Mouse (Mus musculus): ENCODE results near the gene Lpp.
A peak's percentile ranks its signal among the peaks of the same experiment; 100 is the strongest.

Gene Lpp

DNA sequence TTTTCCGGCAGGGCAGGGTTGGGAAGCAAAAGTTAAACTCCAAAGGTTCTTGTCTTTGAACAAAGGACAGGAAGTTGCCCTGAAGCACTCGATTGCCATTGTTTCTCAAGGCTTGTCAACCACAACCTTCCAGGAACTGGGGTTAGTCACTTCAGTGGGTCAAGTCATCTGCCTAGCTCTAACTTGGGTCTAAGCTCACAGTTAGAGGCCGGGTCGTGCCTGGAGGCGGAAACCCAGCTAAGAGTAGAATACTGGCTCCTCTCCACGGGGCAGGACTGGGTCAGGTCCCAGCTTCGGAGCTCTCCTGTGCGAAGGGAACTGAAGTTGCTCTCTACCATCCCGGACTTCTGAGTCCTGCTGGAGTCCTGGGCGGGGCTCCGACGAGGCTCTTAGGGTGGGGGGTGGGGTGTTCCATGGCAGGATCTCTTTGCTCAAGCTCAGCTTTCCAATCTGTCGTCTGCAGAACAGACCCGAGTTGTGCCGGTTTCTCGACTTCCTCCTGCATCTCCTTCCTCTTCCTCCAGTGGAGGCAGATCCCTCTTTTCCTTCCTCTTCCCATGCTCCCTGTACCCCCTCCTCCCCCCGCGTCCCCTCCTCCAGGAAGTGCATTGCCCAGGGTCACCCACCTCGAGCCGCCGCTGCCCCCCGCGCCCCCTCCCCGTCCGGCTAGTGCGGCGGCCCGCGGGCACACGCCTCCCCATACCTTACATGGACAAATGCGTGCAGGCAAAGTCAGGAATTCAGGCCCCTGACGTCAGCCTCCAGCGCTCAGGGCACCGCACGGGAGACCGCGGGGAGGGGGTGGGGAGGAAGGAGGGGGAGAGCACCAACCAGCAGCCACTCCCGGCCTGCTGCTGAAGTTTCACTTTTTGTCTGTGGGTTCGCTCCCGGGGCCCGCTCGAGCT is at the start of gene Lpp:
Gene Lpp (plus strand): TSS at position 857 of the 905 bp plus-strand sequence.
- DNase-seq (ENCODE audit: low spot score), result peak; percentile 81

DNA sequence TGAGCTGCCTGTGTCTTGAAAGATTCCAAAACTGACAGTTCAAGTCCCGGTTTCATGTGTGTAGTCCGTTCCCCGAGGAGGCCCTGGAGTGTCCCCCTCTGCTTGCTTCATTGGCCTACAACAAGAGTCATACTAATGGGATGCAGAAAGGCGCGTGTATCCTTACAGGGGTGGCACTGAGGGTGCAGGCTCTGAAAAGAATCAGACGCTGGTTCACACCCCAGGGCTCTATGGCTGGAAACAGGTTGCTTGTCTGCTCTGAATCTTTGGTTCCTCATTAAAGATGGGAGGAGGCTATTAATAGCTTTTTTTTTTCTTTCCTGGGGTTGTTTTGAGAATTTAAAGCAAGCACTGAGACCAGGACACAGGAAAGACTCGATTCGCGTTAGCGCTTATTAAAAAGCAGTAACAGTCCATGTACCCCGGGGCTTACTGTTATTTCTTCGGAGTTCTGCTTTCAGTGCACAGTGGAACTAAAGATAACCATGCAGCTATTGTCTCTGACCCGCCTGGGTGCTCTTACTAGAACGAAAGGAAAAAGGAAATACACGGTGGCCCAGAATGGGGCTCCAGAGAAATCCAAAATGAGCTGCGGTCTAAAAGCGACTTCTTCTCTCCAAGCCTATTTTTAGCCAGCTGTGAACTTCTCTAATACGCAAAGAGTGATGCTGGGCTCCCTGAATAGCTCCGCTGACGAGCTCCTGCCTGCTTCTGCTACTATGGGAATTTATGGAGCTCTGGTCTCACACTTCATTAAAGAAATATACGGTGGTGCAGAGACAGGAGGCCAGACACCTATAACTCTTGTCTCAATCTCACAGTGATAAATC is 45.5 kb upstream of the Lpp start:
- no peak for DNase-seq (ENCODE audit: low spot score)

DNA sequence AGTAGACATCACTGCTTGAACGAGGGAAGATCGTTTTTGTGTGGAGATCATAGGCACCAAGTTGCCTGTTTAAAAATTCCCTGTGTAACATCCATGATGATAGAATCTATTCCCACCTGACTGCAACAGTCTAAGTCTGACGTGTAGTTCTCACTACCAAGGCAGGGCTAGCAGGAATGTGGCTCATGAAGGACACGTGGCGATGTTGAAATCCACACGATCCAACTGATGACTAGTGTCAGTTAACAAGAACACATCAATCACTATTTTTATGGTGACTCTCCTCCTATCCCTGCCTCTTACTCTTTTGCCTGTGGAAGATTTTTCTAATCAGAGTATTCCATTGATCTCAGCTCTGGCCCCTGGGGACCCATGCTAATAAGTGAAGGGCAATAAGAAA is 43.0 kb upstream of the Lpp start:
- no peak for DNase-seq (ENCODE audit: low spot score)

DNA sequence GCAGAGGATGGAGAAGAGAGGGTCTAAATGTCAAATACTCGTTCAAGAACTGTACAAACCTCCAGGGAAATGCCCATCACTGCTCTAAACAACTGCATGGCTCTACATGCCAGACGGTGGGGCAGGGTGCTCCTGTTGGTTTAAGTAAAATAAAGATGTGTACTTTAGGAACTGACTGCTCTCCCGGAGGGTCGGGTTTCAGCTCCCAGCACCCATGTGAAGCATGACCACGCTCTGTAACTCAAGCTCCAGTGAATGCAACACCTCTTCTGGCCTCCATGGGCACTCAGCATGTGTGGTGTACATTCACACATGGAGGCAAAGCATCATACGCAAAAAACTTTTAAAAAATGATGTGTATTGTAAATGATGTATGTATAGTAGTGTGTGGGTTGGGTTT is 42.6 kb upstream of the Lpp start:
- DNase-seq (ENCODE audit: low spot score), result no peak

DNA sequence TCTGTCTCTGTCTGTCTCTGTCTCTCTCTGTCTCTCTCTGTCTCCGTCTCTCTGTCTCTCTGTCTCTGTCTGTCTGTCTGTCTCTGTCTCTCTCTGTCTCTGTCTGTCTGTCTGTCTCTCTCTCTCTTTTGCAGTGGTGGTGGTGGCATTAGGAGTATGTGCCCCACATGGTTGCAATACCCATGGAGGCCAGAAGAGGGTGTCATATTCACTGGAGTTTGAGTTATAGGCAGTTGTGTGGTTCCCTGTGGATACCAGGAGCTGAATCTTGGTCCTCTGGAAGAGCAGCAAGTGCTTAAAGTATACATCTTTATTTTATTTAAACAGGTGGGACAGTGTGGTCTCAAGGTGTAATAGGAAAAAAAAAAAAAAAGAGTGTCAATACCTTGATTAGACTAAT is 41.5 kb upstream of the Lpp start:
- DNase-seq (ENCODE audit: low spot score), result no peak

DNA sequence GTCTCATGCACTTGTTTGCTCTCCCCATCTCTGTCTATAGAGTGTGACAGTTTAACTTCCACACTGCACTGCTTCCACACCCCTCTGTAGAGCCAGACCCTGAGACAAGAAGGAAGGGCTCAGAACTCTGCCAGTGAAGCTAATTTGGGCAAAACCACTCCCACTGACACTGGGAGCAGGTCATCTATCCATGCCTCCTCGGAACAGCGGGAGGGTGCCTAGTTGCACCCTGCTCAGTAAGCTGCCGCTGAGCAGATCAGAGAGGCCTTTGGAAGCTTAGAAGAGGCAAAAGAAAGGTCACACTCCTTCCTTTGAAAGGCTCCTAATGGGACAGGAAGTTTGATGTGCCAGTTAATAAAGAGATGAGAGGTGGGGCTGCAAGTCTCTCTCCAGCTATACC is 39.5 kb upstream of the Lpp start:
- no peak for DNase-seq (ENCODE audit: low spot score)

DNA sequence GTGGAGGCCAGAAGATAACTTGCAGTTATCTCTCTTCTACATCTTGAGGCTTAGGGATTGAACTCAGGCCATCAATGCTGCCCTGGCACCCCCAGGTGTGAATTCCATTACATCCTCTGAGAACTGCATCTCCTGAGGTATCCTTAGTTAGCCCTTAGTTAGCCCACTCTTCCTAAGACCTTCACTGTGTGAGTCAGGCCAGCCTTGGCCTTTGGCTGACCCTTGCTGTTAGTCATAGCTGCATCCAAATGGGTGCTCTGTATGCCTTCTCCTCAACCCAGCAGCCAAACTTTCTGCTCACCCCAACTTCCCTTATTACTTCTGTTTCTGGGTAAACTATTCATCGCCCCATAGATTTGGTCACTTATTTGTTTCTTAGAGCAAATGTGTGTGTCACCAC is 31.6 kb upstream of the Lpp start:
- no peak for DNase-seq (ENCODE audit: low spot score)

DNA sequence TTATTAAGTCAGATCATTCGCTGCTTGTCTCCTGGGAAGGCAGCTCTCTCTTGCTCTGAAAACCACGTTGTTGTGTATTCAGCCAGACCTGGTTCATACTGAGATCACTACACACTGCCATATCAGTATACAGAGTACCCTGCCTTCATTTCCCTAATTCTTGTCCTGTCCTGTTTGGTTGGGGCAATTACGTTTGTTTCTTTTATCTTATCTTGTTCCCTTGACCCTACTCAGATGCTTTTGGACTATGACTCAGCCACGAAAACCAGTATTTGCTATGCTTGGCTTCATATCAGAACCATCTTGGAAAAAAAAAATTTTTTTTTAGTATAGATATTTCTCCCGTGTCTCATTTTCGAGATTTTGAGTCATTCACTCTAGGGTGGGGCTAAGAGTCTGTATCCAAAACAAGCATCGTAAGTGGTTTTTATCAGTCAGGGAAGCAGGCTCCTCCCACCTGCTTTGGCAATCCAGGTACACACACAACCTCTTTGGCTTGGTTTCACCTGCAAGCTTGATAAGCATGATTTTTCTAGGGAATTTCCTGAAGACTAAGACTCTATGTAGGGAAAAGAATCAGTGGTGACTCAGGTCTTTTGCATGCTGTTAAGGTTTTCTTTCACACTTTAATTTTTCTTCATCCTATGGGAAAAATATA is 29.1 kb upstream of the Lpp start:
- DNase-seq (ENCODE audit: low spot score), result no peak

DNA sequence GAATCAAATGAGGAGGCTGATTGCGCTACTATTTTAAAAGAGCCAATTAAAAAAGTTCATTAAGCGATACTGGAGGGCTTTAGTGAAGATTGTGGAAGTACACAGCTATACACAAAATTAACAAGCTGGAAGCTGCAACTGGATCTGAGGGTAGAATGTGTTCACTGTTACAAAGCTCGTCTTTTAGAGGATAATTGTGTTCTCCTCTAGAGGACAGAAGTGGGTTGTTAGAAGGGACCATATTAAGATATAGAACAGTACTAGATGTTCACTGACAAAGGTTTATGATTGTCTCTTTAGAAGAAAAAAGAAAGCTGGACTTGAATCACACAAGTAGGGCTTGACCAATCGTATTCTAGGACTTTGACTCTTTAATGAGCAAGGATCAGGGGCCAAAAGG is 27.4 kb upstream of the Lpp start:
- DNase-seq (ENCODE audit: low spot score), result no peak

DNA sequence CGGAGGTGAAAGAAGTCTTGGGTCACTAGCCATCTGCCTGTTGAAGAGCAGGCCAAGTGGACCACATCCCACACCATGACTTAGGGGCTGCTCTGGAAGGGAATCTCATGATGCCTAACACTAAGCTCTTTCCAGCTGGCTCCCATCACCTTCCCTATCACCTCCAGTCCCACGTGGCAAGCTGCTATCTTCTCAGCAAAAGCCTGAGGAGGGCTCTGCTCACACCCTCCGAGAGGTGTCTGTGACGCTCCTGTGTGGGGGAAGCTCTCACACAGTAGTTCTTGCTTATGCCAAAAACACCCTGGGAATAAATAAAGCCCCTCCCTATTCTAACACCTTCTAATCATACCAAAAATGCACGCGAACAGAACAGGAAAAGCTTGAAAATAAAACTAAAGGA is 26.2 kb upstream of the Lpp start:
- DNase-seq (ENCODE audit: low spot score), result no peak

DNA sequence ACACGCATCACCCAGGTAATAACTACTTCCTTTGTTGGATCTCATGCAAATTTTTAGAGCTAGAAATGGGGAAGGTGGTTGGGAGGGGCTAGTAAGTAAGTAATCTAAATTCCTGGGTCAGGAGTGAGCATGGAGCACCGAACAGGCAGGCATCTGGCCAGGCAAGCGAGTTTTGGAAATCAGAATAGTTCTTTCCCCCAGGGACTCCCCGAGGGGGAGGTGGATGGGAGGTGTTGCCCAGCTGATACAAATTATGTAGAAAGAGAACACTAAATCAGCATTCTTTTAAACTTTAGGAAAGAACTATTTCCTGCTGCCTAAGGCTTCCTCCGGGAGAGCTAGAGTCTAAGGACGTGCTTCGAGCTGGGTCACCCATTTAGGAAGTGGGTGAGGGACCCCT is 25.8 kb upstream of the Lpp start:
- no peak for DNase-seq (ENCODE audit: low spot score)

DNA sequence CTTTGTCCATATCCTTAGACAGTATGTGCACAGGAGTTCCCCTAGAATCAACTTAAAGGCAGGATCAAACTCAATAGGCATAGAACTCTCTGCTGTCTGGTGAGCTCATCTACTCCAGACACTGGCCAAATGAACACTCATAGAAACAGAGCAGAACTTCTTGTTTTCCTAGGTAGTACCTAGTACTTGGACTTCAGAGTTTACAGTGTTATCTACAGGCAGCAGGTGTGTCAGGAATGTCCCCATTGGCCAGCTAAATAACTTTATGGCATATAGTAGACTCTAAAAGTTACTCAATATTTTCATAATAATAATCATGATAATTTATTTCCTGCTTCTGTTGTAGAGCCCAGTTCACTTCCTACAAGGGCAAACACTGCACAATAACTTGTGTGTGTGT is 16.8 kb upstream of the Lpp start:
- DNase-seq (ENCODE audit: low spot score), result no peak

DNA sequence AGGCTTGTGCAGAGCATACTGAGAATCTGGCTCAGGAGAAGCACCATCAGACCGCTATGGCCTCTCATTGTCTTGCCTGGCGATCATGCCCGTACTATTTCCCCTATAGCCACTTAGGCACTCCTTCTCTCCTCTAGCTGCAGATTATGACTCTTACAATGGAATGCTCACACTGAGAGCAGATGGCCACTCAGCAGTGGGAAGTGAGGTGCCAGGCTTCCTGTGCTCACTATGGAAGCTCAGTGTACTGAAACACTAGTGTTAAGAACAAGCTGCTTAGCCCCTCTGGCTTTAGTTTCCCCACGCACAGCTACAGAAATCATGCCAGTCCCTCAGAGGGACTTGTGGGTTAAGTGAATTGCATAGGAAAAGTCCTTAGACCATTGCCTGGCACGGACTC is 2.7 kb upstream of the Lpp start:
- no peak for DNase-seq (ENCODE audit: low spot score)

DNA sequence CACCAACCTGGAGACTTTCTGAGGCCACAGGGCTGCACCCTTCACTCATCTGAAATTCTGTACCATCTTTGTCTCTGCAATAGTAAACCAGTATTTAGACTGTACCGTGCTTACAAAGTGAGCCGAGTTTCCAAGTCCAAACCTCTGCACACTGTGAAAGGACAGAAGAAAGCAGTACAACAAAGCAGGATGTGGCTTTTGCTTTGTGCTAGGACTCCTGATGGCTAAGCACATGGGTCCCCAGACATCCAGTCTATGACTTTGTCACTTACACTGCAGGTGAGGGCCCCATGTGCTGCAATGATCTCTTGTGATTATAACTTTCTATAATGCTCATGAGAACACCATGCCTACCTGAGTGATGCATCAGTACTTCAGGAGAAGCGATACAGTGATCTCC is 2.2 kb upstream of the Lpp start:
- DNase-seq (ENCODE audit: low spot score), result no peak

DNA sequence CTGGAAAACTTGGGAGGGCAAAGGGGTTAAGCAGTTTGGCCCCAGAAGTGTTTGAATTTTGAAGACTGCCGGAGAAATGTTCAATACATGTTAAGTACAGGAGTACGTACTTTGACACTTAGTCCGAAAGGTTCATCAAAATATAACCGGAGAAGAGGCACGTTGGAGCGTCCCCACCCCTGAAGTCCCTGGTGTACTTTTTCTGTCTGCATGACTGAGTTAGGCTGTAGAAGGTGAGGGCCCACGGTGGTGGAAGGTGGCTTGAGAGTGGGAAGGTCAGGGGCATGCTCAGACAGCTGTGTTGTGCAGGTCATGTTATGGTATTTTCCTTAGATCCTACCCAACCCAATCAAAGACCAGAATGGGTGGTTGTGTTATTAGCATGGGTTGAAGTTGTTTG is 1.4 kb upstream of the Lpp start:
- no peak for DNase-seq (ENCODE audit: low spot score)

DNA sequence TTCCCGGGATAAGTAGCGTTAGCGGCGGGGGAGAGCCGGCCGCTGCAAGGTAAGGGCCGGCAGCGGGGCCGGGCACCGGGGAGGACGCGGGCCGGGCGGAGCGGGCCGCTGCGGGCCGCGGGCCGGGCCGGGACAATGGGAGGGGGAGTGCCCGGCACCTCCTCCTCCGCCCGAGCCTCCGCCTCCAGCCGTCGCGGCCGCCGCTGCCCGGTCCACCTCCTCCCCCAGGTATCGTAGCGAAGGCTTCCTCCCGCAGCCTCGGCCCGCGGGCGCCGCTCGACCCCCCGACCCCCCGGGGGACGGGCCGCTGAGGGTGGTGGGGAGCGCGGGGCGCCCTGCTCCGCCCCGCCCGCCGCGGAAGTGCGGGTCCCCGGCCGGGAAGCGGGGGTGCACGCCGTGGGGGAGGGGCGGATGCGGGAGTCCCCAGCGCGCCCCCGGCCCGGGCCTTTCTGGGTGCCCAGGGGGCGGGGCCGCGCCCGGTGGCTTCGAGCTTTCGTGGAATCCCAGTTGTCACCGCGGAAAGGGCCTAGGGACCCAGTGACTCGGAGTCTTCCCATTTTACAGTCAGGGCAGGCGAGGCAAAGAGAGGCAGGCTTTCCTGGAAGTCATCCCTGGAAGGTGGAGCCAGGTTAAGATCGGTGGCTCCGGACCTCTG is 376 bp downstream of the Lpp start:
- DNase-seq (ENCODE audit: low spot score), result peak; percentile 83

DNA sequence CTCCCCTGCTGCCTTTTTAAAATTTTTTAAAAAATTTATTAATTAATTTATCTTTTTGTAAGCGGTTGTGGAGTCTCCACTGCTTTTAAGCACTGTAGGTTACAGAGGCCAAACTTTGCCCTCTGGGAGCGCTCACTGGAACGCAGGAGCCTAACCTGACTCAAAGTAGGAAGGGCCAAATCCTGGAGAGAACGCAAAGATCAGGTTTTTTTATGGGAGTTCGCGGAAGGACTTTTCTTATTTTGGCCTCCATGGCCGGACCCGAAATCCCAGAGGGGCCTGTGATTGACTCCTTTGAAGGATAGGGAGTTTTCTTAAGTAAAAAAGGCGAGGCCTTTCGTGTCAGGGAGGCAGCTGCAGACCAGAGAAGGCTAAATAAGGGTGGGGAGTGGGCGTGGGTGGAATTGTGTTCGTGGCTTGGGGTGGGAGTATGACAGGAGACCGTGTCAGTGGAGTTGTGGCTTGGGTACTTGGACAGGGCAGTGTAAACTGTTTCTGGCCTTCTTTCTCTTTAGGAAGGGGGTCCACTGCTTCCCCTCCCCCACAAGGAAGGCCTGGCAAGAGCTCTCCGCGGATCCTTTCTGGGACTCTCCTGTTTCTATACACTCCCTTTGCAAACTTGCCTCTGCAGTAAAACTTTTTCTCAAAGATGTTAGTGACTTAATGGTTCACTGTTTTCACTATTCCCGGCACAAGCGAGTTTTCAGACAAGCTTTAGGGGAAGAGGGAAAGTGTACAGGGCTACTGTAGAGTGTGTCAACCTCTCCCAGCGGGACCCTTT is 1.1 kb downstream of the Lpp start:
- DNase-seq (ENCODE audit: low spot score), result peak; percentile 54

DNA sequence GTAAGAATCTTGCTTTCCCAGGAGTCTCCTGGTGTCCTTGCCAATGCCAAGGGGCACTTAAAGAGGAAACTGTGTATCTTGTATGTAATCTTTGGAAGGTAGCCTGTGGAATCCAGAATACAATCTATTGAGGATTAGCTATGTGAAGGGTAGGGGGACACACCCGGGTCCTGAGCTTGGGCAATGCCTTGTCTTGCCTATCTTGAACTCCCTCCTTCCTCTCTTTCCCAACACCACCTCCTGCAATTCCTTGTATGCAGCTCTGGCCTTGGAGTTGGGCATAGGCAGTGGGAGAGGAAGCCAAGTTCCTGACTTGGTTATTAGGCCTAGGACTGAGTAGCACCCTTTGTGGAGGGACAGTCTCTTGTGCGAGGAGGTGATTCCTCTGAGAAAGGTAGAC is 1.8 kb downstream of the Lpp start:
- DNase-seq (ENCODE audit: low spot score), result no peak

DNA sequence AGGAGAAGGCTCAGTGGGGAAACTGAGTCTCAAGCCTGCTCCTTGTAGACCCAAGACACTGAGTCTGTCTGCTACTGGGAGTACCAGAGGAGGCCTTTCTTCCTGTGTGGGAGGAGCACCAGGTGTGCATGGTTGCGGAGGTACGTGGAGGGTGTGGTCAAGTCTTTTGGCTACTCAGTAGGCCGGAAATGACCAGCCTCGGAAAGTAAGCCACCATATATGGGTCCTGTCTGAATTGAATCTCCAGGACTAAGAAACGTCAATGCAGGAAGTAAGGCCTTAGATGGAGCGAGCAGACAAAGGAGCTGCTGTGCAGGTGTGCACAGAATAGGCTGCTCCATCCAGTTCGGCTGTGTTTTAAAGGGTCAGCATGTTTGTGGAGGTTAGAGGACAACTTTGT is 3.2 kb downstream of the Lpp start:
- no peak for DNase-seq (ENCODE audit: low spot score)

DNA sequence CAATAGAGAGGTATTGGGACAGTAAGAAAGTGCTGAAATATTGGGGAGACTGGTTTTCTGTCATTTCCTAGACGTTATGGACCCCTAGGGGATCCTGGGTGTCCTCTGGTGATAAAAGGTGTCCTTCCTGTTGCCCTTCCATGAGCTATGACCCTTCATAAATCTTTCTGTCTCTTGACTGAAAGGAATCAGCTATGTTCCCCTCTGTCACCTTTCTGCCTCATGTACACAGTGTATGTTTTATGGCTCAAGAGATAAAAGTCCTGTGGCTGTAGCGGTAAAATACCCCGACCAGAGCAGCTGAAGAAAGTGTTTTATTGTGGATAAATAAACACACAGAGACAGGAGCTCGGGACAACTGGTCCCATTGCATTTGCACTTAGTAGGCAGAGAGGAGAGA is 5.2 kb downstream of the Lpp start:
- no peak for DNase-seq (ENCODE audit: low spot score)

DNA sequence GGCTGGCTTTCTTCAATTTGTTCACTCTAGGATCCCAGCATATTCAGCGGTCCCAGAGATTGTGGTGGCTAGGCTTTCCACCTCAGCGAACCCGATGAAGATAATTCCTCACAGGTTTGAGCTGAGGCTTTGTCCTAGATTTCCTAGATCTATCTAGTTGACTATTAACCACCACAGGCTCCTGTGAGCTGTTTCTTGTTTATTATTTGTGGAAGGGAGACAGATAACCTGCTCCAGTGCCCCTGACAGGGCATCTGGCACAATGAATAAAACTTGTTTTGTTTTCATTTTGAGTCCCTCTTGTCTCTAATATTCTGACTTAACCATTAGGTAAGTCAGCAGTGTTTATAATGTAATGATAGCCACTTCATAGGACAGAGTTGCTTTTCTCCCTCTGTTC is 5.6 kb downstream of the Lpp start:
- DNase-seq (ENCODE audit: low spot score), result no peak

DNA sequence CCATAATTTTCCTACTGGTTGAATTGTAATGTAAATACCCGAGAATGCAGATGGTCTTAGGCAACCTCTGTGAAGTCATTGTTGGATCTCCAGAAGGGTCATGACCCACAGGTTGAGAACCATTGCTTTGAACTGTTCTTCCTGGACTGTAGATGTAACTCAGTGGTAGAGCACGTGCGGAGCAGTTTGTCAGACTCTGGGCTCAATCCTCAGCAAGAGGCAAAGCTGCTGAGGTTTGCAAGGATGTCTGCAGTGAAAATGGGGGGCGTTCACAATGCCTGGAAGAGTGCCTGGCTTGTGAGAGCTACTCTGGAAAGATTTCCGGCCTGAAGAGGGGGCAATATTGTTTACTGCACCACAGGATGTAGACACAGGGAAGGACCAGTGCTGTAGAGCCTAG is 6.2 kb downstream of the Lpp start:
- DNase-seq (ENCODE audit: low spot score), result no peak

All from testis, postnatal 10 days (tissue).